Mouse (Mus musculus) embryonic fibroblast, embryonic 13.5 days (primary cell): Measurements from ENCODE around the gene Pax7.

Source experiments
- CTCF ChIP-seq: IDR thresholded peaks from 2 replicates; pipeline ENCODE4 v1.5.1; 2011; ENCODE audit warnings: mild to moderate bottlenecking, control low read depth, low read length, moderate library complexity, borderline replicate concordance; ENCODE audit not compliant: insufficient read depth
- POLR2A ChIP-seq: IDR thresholded peaks from 2 replicates; pipeline ENCODE4 v1.6.1; 2011; ENCODE audit warnings: low read depth, mild to moderate bottlenecking, control low read depth, low read length, moderate library complexity

GRCm38 (mm10) chr4:139851387-139851786, 18.1 kb upstream of the Pax7 start:
- TF ChIP-seq CTCF, result no peak
- no peak for TF ChIP-seq POLR2A
